Mouse (Mus musculus): ENCODE results near the gene Uck2.

Uck2 gene

GRCm38 (mm10) chr1:167283441-167284257 is 1.5 kb downstream of the Uck2 start:
- peak; percentile 53 for DNase-seq

- DNase-seq = no peak
These were observed 2.4 kb downstream of the Uck2 start for GRCm38 (mm10) chr1:167282768-167283167.

- no peak for DNase-seq
These were observed 3.0 kb downstream of the Uck2 start for GRCm38 (mm10) chr1:167282112-167282511.

- DNase-seq = no peak
These were observed 5.1 kb downstream of the Uck2 start for GRCm38 (mm10) chr1:167280061-167280460.

GRCm38 (mm10) chr1:167279160-167279715 is 5.9 kb downstream of the Uck2 start:
- no peak for DNase-seq

- no peak for DNase-seq
These were observed 6.7 kb downstream of the Uck2 start for GRCm38 (mm10) chr1:167278395-167278794.

GRCm38 (mm10) chr1:167274646-167275390 is 10.3 kb downstream of the Uck2 start:
- no peak for DNase-seq

- DNase-seq = no peak
These were observed 11.5 kb downstream of the Uck2 start for GRCm38 (mm10) chr1:167273380-167274163.

- DNase-seq = peak; percentile 55
These were observed 13.3 kb downstream of the Uck2 start for GRCm38 (mm10) chr1:167271841-167272240.

GRCm38 (mm10) chr1:167271304-167271703 is 13.8 kb downstream of the Uck2 start:
- no peak for DNase-seq

- peak; percentile 64 for DNase-seq
These were observed 14.6 kb downstream of the Uck2 start for GRCm38 (mm10) chr1:167270342-167271111.

GRCm38 (mm10) chr1:167269856-167270270 is 15.3 kb downstream of the Uck2 start:
- peak; percentile 87 for DNase-seq

- no peak for DNase-seq
These were observed 15.7 kb downstream of the Uck2 start for GRCm38 (mm10) chr1:167269350-167269811.

- DNase-seq = no peak
These were observed 16.6 kb downstream of the Uck2 start for GRCm38 (mm10) chr1:167268360-167269063.

- DNase-seq = no peak
These were observed 18.4 kb downstream of the Uck2 start for GRCm38 (mm10) chr1:167266720-167267119.

- DNase-seq = no peak
These were observed 19.8 kb downstream of the Uck2 start for GRCm38 (mm10) chr1:167265366-167265765.

GRCm38 (mm10) chr1:167262489-167263041 is 22.6 kb downstream of the Uck2 start:
- DNase-seq = no peak

GRCm38 (mm10) chr1:167261750-167262149 is 23.4 kb downstream of the Uck2 start:
- peak; percentile 45 for DNase-seq

- DNase-seq = no peak
These were observed 25.4 kb downstream of the Uck2 start for GRCm38 (mm10) chr1:167259702-167260101.

GRCm38 (mm10) chr1:167256724-167257302 is 28.3 kb downstream of the Uck2 start:
- no peak for DNase-seq

- no peak for DNase-seq
These were observed 31.5 kb downstream of the Uck2 start for GRCm38 (mm10) chr1:167253579-167253978.
